11 mouse cellular contexts compared by ENCODE assay signal in genomic region chr11:54464557-54465244, GRCm38 (mm10). TPM values are rescaled to one million over a fixed set of nuclear protein-coding genes. Genes with fewer than 3 reads are reported as not detected.
DNase-seq lines count a peak whose midpoint lies in the region; ATAC-seq lines count a peak whose summit lies in the region.
"Had no signal": no experiment of that assay in that cellular context is flagged by ENCODE, and none has a peak within 500 bp of the region (broad histone marks: within the 10 kb centered on the region; RNA-seq: fewer than 3 reads in every experiment).

No protein-coding gene starts in this region.

- H3K4me1 ChIP-seq in midbrain, embryonic 16.5 days (ENCODE audit: control insufficient read depth, insufficient read depth, low read length), result no peaks in the 10 kb centered on the region
- H3K4me1 ChIP-seq: hindbrain, embryonic 13.5 days had no signal

- H3K27ac ChIP-seq in midbrain, embryonic 16.5 days (ENCODE audit: low read length), result no peak overlapping the region
- H3K27ac ChIP-seq: hindbrain, embryonic 13.5 days had no signal

- H3K27me3 ChIP-seq in midbrain, embryonic 16.5 days (ENCODE audit: control insufficient read depth, insufficient read depth, low read depth, low read length), result no peaks in the 10 kb centered on the region
- H3K27me3 ChIP-seq: hindbrain, embryonic 13.5 days had no signal

- H3K36me3 ChIP-seq in midbrain, embryonic 16.5 days (ENCODE audit: control insufficient read depth, insufficient read depth, low read length), result no peaks in the 10 kb centered on the region
- H3K36me3 ChIP-seq: hindbrain, embryonic 13.5 days had no signal

- no peak overlapping the region for H3K9ac ChIP-seq in midbrain, embryonic 16.5 days (ENCODE audit: low read depth, low read length)
- H3K9ac ChIP-seq: hindbrain, embryonic 13.5 days had no signal

- WGBS in midbrain, embryonic 16.5 days, result 77% methylated on average over 3 of the region's 3 CpGs

- no peak overlapping the region for H3K4me3 ChIP-seq in midbrain, embryonic 16.5 days (ENCODE audit: low read depth, low read length)
- H3K4me3 ChIP-seq: hindbrain, embryonic 13.5 days; myocyte had no signal

- peak; percentile 17 for DNase-seq in kidney, adult 9 months
- no peak for DNase-seq in kidney, postnatal 14 days
- peak; percentile 14 for DNase-seq in thymus, postnatal 0 days (ENCODE audit: low spot score)
- no peak for DNase-seq in thymus, postnatal 10 days (ENCODE audit: low spot score in 2 of 2)
- peak; percentile 58 for DNase-seq in induced T-regulatory cell, adult 2 months (ENCODE audit: low read depth)
- no peak for DNase-seq in Muller cell, postnatal 12 days (ENCODE audit: inconsistent ontology term)
- DNase-seq: spleen, adult 18-20 months had no signal

- no peaks in the 10 kb centered on the region for H3K9me3 ChIP-seq in midbrain, embryonic 16.5 days (replicated peaks; ENCODE audit: control insufficient read depth, low read length, poor library complexity, severe bottlenecking)
- H3K9me3 ChIP-seq: hindbrain, embryonic 13.5 days had no signal

- H3K4me2 ChIP-seq in midbrain, embryonic 16.5 days (ENCODE audit: low read length), result no peak overlapping the region
- H3K4me2 ChIP-seq: hindbrain, embryonic 13.5 days had no signal

- no peak for ATAC-seq in megakaryocyte-erythroid progenitor cell, adult 5-6 weeks (replicated peaks; ENCODE audit: low FRiP score, low TSS enrichment, poor library complexity, severe bottlenecking)
- no peak for ATAC-seq in midbrain, embryonic 16.5 days

RNA-seq across cellular contexts. Expression of gene Fnip1, which starts 26.7 kb away (rescaled TPM):
- polyA plus RNA-seq in thymus, postnatal 0 days (2015; fragmentation: Nextera tagmentation; extraction: Ambion mirVana), result 7.3 and 7.7 TPM in 2 replicates
- total RNA-seq in megakaryocyte-erythroid progenitor cell, adult 5-6 weeks (2014; fragmentation: Nextera tagmentation), result 13.6 and 20.0 TPM in 2 replicates
- 18.2 and 25.4 TPM in 2 replicates for total RNA-seq in megakaryocyte-erythroid progenitor cell, adult 5-6 weeks (2017)
- 12.3 and 13.0 TPM in 2 replicates for polyA plus RNA-seq in midbrain, embryonic 16.5 days (2015; fragmentation: Nextera tagmentation; extraction: Ambion mirVana)

RNA-seq across cellular contexts. Expression of gene Rapgef6, which starts 57.9 kb away (rescaled TPM):
- 42.7 and 53.4 TPM in 2 replicates for polyA plus RNA-seq in thymus, postnatal 0 days (2015; fragmentation: Nextera tagmentation; extraction: Ambion mirVana)
- total RNA-seq in megakaryocyte-erythroid progenitor cell, adult 5-6 weeks (2014; fragmentation: Nextera tagmentation), result 47.6 and 60.7 TPM in 2 replicates
- 59.0 and 68.2 TPM in 2 replicates for total RNA-seq in megakaryocyte-erythroid progenitor cell, adult 5-6 weeks (2017)
- polyA plus RNA-seq in midbrain, embryonic 16.5 days (2015; fragmentation: Nextera tagmentation; extraction: Ambion mirVana), result 40.2 and 44.3 TPM in 2 replicates

Comparison
In these comparisons a context has a peak if more than half of its experiments do, and no peak if none do; other contexts are left out.
1. DNase-seq: peak in kidney, adult 9 months (single experiment), thymus, postnatal 0 days (single experiment) and induced T-regulatory cell, adult 2 months (single experiment); none in kidney, postnatal 14 days (single experiment), thymus, postnatal 10 days (0 of 2) and Muller cell, postnatal 12 days (single experiment).